Mouse (Mus musculus): Measurements from ENCODE around the gene Tmub1.

- no peak for TF ChIP-seq CTCF (conservative IDR thresholded peaks at IDR 0.05; ENCODE audit: insufficient read depth, insufficient read length, low read depth, low read length)
- no peak for TF ChIP-seq POLR2A (IDR thresholded peaks at IDR 0.05; ENCODE audit: low read depth, low read length)
Observed at GRCm38 (mm10) chr5:24496756-24497155, 49.1 kb upstream of the Tmub1 start.

Data from kidney, adult 2 months (tissue).